ENCODE assay signal across 17 mouse cellular contexts in genomic region chr3:121636748-121637147, GRCm38 (mm10). TPM values are rescaled to one million over a fixed set of nuclear protein-coding genes. Genes with fewer than 3 reads are reported as not detected.
DNase-seq lines count a peak whose midpoint lies in the region; ATAC-seq and TF ChIP-seq lines count a peak whose summit lies in the region.
"Had no signal": no experiment of that assay in that cellular context is flagged by ENCODE, and none has a peak within 500 bp of the region (broad histone marks: within the 10 kb centered on the region; RNA-seq: fewer than 3 reads in every experiment).

No protein-coding gene starts in this region.

- no peaks in the 10 kb centered on the region for H3K9me3 ChIP-seq in heart, postnatal 0 days (replicated peaks; ENCODE audit: control insufficient read depth, low read length)
- H3K9me3 ChIP-seq: limb, embryonic 12.5 days had no signal

- H3K4me1 ChIP-seq in heart, postnatal 0 days (ENCODE audit: control insufficient read depth, insufficient read depth), result peaks cover 5% of the 10 kb centered on the region; the same call in 1 of the 2 replicates
- H3K4me1 ChIP-seq in cortical plate, adult 2 months (ENCODE audit: control insufficient read depth, insufficient read depth, low read length), result no peaks in the 10 kb centered on the region

- 70% methylated on average over 7 of the region's 7 CpGs for WGBS in heart, postnatal 0 days

- no peak for TF ChIP-seq EP300 in heart, postnatal 0 days (IDR thresholded peaks at IDR 0.05; ENCODE audit: low read depth)

- no peak overlapping the region for H3K9ac ChIP-seq in heart, postnatal 0 days (replicated peaks; ENCODE audit: low read depth, low read length)
- H3K9ac ChIP-seq: limb, embryonic 12.5 days had no signal

- no peak for TF ChIP-seq POLR2A in cortical plate, adult 2 months (IDR thresholded peaks at IDR 0.05; ENCODE audit: extremely low read depth, insufficient read depth, low read length)

- intact Hi-C loops in heart, postnatal 25 days (cut with DNase I), result loop anchor here (2.0 to 5.0 kb wide), 2 partner anchors 100 to 126 kb away; no protein-coding TSS in a partner anchor
- intact Hi-C loops in left cerebral cortex, adult 2 months (cut with DNase I), result loop anchor here (1.0 to 5.0 kb wide), 3 partner anchors 51 to 100 kb away; partner anchors contain the start of gene F3

- no peaks in the 10 kb centered on the region for H3K27me3 ChIP-seq in heart, postnatal 0 days (ENCODE audit: control insufficient read depth, insufficient read depth, low read length)
- H3K27me3 ChIP-seq: limb, embryonic 12.5 days had no signal

- no peak for ATAC-seq in heart, postnatal 0 days (ENCODE audit: insufficient read depth, low read depth)
- ATAC-seq in megakaryocyte progenitor cell, adult 5-6 weeks (replicated peaks; ENCODE audit: poor library complexity), result peak; percentile 60
- ATAC-seq: activated CD4-positive, CD25-positive, alpha-beta regulatory T cell, adult 4 months had no signal

- no peaks in the 10 kb centered on the region for H3K36me3 ChIP-seq in heart, postnatal 0 days (replicated peaks; ENCODE audit: control insufficient read depth, insufficient read depth, low read length)
- H3K36me3 ChIP-seq: limb, embryonic 12.5 days had no signal

- TF ChIP-seq CTCF in heart, postnatal 0 days (IDR thresholded peaks at IDR 0.05; ENCODE audit: low read depth), result no peak
- TF ChIP-seq CTCF in left cerebral cortex, adult 2 months (IDR thresholded peaks at IDR 0.05), result no peak
- TF ChIP-seq CTCF in cortical plate, adult 2 months (IDR thresholded peaks at IDR 0.05; ENCODE audit: extremely low read depth, insufficient read depth, low read length), result no peak

- H3K27ac ChIP-seq in heart, postnatal 0 days (ENCODE audit: low read depth), result peak overlapping the region; percentile 12; the same call in 1 of the 2 replicates
- peak overlapping the region; percentile 2; the same call in 1 of the 2 replicates for H3K27ac ChIP-seq in left cerebral cortex, adult 2 months
- H3K27ac ChIP-seq in cortical plate, adult 2 months (ENCODE audit: insufficient read depth, low read length), result peak overlapping the region; percentile 41; the same call in 1 of the 2 replicates
- H3K27ac ChIP-seq: limb, embryonic 12.5 days; macrophage had no signal

- DNase-seq in heart, postnatal 0 days (ENCODE audit: low spot score), result no peak
- no peak for DNase-seq in heart, postnatal 25 days (ENCODE audit: low spot score)
- DNase-seq in left cerebral cortex, adult 2 months (ENCODE audit: extremely low spot score in 1 of 2, low spot score in 2 of 2), result no peak
- DNase-seq in left cerebral cortex, adult 9 months (ENCODE audit: low spot score in 2 of 2), result no peak
- DNase-seq in adrenal gland, adult (ENCODE audit: inconsistent age in 2 of 2, low spot score in 1 of 2), result no peak
- DNase-seq: spleen, adult 18-20 months; thymus, postnatal 14 days had no signal

- no peak overlapping the region for H3K4me2 ChIP-seq in heart, postnatal 0 days (ENCODE audit: low read depth, low read length)
- H3K4me2 ChIP-seq: limb, embryonic 12.5 days had no signal

- no peak overlapping the region for H3K4me3 ChIP-seq in heart, postnatal 0 days (ENCODE audit: low read depth, low read length)
- no peak overlapping the region for H3K4me3 ChIP-seq in left cerebral cortex, adult 2 months
- no peak overlapping the region for H3K4me3 ChIP-seq in cortical plate, adult 2 months (ENCODE audit: insufficient read depth, low read length)
- H3K4me3 ChIP-seq: limb, embryonic 12.5 days had no signal

RNA-seq across cellular contexts. Expression of gene 4930432M17Rik, which starts 33.8 kb away (rescaled TPM):
- not detected in 2 replicates for total RNA-seq in heart, postnatal 0 days (2014; rRNA removed; ENCODE audit: low replicate concordance)
- polyA plus RNA-seq in heart, postnatal 0 days (2015; fragmentation: Nextera tagmentation; extraction: Ambion mirVana), result not detected in 2 replicates
- total RNA-seq in heart, postnatal 25 days (2021), result not detected
- total RNA-seq in left cerebral cortex, adult 2 months (2021), result not detected
- polyA plus RNA-seq in cortical plate, adult 2 months (2012; rRNA removed), result not detected in 2 replicates
- not detected in 2 replicates for total RNA-seq in megakaryocyte progenitor cell, adult 5-6 weeks (2015)
- total RNA-seq in megakaryocyte progenitor cell, adult 5-6 weeks (2017), result not detected in 2 replicates
- total RNA-seq: gastrocnemius, postnatal 4 days; heart, postnatal 36 days; layer of hippocampus, postnatal 25 days had no signal
- polyA plus RNA-seq: activated CD4-positive, CD25-positive, alpha-beta regulatory T cell, adult 4 months; brain, embryonic 14.5 days; limb, embryonic 12.5 days; macrophage; neural tube, embryonic 14.5 days had no signal
